Mouse (Mus musculus): Measurements from ENCODE around the gene Fez2.

The Fez2 gene

DNA sequence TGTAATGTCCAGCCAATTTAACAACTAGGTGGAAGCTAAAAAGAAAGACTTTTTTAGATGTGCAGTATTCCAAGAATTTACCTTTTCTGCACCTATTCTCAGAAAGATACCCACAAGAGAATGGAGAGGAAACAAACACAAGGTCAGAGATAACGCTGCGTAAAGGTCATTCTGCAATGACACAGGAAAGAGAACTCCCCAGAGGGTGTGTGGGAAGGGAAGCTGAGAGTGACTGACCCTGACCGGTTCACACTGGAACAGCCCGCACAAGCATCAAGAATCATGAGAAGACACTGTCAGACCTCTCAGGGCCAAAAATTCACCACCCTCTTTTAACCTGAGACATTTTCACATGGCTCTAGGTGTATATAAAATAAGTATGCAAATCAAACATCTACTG is 10.4 kb downstream of the Fez2 start:
- no peak for DNase-seq (ENCODE audit: low spot score in 2 of 2)

DNA sequence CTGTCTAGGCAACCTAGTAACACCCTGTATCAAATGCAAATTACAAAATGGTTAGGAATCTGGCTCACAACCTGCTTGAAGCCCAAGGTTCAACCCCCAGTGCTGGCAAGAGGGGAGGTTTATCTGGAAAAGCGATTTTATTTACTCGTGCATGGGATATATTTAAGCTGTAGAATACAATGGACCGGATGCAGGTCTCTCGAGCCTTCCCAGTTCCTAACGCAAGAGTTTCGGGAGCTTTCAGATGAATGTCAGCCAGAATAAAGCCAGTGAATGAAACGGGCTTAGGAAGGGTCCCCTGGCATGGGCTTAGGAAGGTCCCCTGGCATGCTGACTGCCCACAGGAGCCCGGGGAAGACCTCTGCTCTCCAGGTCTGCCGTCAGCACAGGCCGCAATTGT is 11.1 kb downstream of the Fez2 start:
- DNase-seq (ENCODE audit: low spot score in 2 of 2), result no peak

GRCm38 (mm10) chr17:78405336-78405735 is 12.6 kb downstream of the Fez2 start:
- no peak for DNase-seq (ENCODE audit: low spot score in 2 of 2)

DNA sequence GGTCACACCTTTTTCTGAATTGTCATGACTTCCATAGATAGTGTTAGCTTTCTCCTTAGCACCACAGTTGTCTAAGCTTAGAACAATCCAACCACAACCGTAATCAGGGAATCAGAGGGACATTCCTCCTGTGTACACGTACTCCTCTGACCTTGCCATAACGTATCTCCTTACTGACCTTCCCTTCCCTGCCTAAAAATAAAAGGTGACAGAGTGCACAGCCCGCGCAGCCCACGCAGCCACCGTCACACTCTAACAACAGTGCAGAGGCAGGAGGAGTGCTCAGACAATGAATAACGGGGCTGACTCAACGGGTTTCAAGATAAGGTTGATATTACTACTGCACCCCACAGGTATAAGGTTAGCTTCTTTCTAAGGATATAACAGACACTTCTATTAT is 14.1 kb downstream of the Fez2 start:
- no peak for DNase-seq (ENCODE audit: low spot score in 2 of 2)

- DNase-seq (ENCODE audit: low spot score in 2 of 2), result no peak
These were observed 14.7 kb downstream of the Fez2 start for GRCm38 (mm10) chr17:78403229-78403628.

- no peak for DNase-seq (ENCODE audit: low spot score in 2 of 2)
These were observed 15.8 kb downstream of the Fez2 start for GRCm38 (mm10) chr17:78402174-78402573.

- no peak for DNase-seq (ENCODE audit: low spot score in 2 of 2)
These were observed 16.2 kb downstream of the Fez2 start for GRCm38 (mm10) chr17:78401713-78402112.

DNA sequence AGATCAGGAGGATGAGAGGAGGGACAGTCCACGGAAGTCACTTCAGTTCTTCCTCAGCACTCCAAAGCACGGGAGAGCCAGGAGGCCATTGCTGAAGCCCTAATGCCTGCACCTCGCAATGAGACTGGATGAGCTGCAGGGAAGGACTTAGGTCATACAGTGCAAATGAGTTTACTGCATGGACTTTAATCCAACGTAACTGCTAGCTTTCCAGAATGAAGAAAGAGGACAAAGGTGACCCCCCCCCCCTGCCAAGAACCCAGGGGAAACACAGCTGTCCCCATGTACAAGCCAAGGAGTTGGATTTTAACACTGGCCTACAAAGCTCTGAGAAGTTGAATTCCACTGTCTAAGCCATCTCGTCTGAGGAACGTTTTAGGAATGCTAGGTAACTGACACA is 16.6 kb downstream of the Fez2 start:
- no peak for DNase-seq (ENCODE audit: low spot score in 2 of 2)

- DNase-seq (ENCODE audit: low spot score in 2 of 2), result no peak
These were observed 17.7 kb downstream of the Fez2 start for GRCm38 (mm10) chr17:78400130-78400840.

GRCm38 (mm10) chr17:78392401-78393087 is 25.4 kb downstream of the Fez2 start:
- DNase-seq (ENCODE audit: low spot score in 2 of 2), result no peak

- DNase-seq (ENCODE audit: low spot score in 2 of 2), result no peak
These were observed 28.4 kb downstream of the Fez2 start for GRCm38 (mm10) chr17:78389573-78389972.

DNA sequence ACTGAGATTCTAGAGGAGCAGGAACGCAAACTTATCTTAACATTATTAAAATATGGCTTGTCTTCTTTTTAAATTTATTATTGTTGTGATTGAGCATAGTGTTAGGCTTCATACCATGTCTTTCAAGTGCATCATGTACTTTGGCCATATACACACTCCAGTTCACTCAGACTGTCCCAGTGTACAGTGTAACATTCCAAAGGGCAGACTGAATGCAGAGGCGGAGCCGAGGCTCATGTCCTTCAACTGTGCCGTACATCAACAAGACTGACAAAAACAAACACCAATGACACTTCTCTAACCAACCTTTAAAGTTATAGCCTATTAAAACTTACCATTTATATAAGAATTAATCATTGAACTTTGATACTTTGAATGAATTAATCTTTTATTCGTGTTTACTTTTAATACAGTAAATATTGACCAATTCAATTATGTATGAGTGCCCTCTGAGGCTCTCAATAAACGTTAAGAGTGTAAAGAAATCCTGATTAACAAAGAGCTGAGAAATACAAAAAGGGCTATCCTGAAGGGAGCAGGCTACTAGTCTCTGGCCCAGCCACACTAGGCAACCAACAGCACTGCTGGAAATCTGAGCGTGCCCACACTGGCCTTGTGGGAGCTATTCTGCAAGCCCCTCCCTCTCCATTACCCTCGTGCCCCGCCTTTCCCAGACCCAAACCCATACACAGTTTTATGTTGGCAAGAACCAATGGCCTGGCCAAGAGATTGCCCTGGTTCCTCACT is 29.7 kb downstream of the Fez2 start:
- no peak for DNase-seq (ENCODE audit: low spot score in 2 of 2)

GRCm38 (mm10) chr17:78387665-78388064 is 30.3 kb downstream of the Fez2 start:
- no peak for DNase-seq (ENCODE audit: low spot score in 2 of 2)

DNA sequence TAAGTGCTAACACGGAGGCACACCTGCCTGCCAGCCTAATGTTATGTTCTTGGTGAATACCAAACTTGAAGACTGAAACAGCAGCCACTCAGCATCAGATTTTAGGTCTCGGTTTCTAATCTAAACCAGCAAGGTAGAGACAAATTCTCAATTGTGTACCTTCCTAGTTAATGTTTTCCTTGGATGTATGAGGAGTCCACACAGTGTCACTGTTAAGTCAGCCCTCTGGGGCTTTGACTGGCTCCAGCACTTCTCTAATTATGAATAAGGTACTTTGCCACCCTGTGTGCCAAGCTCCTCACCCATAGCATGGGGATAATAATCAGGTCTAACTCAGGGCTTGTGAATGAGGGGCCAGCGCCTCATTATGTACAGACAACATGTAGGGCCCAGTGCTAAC is 35.6 kb downstream of the Fez2 start:
- no peak for DNase-seq (ENCODE audit: low spot score in 2 of 2)

GRCm38 (mm10) chr17:78379730-78380245 is 38.2 kb downstream of the Fez2 start:
- no peak for DNase-seq (ENCODE audit: low spot score in 2 of 2)

GRCm38 (mm10) chr17:78379079-78379729 is 38.7 kb downstream of the Fez2 start:
- no peak for DNase-seq (ENCODE audit: low spot score in 2 of 2)

DNA sequence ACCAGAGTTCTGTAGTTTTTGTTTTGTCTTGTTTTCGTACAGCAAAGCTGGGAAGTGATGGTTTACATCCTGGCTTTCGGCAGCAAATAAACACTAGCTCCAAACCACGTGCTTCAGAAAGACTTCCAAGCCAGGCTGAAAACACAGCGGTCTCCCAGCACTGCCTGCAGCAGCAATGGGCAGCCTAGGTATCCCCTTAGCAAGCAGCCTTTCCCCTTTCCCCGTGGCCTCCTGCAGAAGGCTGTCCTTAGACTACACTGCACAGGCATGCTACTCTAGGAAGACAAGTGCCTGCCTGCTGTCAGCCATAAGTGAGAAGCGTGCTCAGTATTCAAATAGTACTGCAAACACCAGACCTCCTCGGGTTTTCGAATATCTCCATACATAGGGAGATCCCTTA is 41.4 kb downstream of the Fez2 start:
- no peak for DNase-seq (ENCODE audit: low spot score in 2 of 2)

DNA sequence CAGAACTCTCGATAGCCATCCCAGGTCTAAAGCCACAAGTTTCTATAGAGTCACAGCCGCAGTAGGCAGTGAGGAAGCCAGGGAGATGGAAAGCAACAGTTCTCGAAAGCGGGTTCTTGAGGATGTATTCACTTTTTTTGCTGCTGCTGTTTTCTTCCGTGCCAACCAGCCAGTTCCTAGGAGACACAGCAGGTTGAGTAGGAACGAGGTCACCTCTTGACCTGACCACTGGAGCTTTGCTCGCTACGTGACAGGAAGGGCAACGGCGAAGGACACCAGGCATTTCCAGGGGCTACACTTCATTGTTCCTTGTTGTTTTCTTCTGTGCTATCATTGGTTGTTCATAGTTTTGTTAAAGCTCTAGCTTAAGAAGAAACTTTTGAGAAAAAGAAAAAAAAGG is 43.2 kb downstream of the Fez2 start:
- DNase-seq (ENCODE audit: low spot score in 2 of 2), result no peak

DNA sequence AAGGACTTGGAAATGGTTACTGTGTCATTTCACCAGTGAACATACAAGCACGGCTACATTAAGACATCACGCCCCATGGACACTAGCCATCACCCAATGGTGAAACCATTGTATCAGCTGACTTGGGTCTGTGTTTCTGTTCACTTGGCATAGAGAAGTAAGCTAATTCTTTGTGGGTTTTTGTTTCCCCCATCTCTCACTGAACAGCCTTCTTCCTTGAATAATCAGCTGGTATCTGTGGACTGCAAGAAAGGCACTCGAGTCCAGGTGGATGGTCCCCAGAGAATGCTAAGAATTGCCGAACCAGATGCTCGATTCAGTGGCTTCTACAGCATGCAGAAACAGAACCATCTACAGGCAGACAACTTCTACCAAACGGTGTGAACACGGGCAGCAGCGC is 44.1 kb downstream of the Fez2 start:
- no peak for DNase-seq (ENCODE audit: low spot score in 2 of 2)

GRCm38 (mm10) chr17:78373174-78373573 is 44.8 kb downstream of the Fez2 start:
- no peak for DNase-seq (ENCODE audit: low spot score in 2 of 2)

GRCm38 (mm10) chr17:78370445-78370844 is 47.5 kb downstream of the Fez2 start:
- DNase-seq (ENCODE audit: low spot score in 2 of 2), result no peak

DNA sequence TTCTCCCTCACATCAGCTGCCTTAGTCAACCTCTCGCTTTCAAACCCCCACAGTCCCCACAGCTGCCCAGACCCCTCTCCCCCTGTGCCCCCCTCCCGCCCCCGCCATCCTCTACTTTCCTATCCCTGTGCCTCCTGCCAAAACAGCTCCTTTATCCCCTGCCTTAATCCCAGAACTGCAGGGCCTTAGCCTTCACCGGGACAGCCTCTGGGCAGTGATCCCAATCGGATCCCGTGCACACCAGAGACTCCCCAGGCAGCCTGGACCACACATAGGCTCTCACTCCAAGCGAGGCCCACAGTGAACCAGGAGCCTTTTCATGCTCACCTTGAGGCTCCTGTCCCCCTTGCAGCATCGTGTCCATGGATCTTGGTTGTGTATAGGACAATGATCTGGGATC is 49.5 kb downstream of the Fez2 start:
- no peak for DNase-seq (ENCODE audit: low spot score in 2 of 2)

Data from urinary bladder, postnatal 4 days (tissue).